Mouse (Mus musculus): Measurements from ENCODE around the gene Macrod2.

Macrod2 gene

DNA sequence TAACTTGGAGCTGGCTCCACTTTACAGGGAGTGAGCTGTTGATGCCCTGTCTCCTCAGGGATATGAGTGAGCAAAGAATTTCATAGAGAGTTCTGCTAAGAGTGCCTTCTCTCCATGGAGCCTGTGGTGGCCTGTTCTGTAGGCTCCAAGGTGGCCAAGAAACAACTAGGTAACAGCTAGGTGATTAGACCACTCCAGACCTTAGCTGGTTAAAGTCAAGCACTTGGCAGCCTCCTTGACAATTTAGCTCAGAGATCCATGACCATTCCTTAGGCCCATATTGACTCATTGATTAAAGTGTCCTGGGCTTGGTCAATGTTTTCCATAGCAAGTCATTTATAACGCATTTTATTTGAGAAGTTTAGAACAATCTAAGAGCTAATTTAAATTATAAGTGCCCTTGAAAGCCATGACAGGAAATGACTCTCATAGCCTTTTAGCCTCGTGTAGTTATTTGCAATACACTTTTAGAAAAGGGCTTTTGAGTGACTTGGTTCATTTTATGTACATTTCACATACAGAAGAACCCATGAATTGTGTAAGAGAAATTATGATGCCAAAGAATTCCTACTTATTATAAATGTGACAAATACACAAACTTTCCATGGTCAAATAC, 1525.4 kb downstream of the Macrod2 start:
- DNase-seq (ENCODE audit: low read depth, low spot score), result no peak

DNA sequence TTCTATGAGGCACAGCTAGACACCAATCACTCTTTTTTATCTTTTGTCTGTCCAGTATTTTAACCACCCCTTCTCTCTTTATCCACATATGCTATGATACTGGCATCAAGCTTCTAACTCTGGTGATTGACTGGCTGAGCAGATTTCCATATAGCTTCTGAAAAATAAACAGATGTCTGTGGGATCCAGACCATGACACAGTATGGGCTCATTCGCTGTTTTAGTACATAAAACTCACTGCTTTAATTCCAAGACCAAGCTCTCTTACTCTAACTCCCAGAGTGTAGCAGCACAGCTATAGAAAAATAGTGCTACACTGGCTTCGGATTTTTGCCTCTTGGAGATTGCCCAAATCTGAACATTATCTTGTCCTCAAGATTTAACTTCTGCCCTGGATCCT, 1540.0 kb downstream of the Macrod2 start:
- no peak for DNase-seq (ENCODE audit: low read depth, low spot score)

DNA sequence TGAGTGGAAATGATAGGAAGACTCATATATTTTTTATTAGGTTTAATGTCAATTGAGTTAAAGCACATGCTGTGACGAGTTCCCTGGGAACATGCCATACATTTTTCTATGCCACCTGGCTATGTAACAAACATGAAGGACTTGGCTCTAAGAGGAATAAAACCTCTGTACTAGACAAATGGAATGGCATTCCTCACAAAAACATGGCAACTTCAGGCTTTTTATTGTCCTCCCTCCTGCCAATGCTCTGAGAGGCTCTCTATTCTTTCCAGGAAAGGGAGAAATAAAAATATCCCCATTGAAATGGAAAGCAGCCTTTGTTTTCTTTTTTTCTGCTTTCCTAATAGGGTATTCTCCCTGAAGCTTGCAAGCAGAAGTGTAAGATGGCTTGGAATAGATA, 1559.7 kb downstream of the Macrod2 start:
- no peak for DNase-seq (ENCODE audit: low read depth, low spot score)

GRCm38 (mm10) chr2:141955197-141955596, 1560.1 kb downstream of the Macrod2 start:
- DNase-seq (ENCODE audit: low read depth, low spot score), result no peak

DNA sequence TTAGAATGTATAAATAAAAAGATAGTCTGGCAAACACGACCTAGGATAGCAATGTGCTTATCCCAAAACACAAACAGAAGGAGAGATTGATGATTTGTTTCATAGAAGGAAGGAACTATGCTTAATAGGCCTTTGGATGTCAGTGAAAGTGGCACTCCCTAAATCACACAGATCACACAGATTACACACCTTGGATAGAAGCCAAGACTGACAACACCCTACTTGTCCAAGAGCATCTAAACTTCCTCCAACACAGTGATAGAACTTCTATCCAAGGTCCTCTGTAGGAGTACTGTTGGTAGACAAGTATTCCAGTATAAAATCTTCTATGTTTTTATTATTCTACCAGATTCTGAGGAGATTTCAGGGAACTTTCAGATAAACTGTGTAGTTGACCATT, 1567.8 kb downstream of the Macrod2 start:
- no peak for DNase-seq (ENCODE audit: low read depth, low spot score)

GRCm38 (mm10) chr2:141983664-141984395, 1588.7 kb downstream of the Macrod2 start:
- no peak for DNase-seq (ENCODE audit: low read depth, low spot score)

DNA sequence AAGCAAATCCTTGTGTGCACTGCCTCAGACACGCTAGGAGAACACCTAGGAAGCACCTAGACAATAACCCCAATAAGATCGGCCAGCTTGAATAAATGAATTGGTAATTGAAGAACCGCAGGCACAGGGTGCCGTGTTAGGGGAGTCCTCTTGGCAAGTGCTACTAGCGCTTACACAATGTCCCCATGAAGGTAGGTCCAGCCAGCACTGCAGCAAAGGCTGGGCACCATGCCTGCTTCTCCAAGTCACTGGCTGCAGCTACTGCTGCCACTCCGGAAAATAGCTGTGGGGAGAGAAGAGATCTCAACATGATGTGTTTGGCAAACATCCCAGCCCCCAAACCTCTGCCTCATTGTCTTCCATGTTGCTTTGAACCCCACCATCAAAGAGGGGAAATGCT, 1603.8 kb downstream of the Macrod2 start:
- DNase-seq (ENCODE audit: low read depth, low spot score), result no peak

GRCm38 (mm10) chr2:142024534-142025155, 1629.5 kb downstream of the Macrod2 start:
- DNase-seq (ENCODE audit: low read depth, low spot score), result no peak

DNA sequence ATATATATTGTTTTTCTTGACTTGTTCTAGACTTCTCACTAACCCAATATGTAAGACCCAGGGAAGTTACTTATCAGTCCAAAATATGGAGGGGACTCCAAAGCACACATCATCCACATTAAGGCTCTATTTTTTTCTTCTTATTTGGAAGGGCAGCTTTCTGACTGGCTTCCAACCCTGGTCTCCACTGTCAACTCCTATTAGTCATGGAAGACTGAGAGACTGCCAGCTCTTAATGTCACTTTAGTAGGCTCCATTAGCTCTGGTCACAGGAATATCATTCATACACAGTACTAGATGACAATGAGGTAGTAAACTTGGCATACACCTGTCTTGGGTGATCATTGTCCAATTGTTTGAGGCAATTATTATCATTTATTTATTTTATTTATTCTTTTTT, 1631.6 kb downstream of the Macrod2 start:
- DNase-seq (ENCODE audit: low read depth, low spot score), result no peak

DNA sequence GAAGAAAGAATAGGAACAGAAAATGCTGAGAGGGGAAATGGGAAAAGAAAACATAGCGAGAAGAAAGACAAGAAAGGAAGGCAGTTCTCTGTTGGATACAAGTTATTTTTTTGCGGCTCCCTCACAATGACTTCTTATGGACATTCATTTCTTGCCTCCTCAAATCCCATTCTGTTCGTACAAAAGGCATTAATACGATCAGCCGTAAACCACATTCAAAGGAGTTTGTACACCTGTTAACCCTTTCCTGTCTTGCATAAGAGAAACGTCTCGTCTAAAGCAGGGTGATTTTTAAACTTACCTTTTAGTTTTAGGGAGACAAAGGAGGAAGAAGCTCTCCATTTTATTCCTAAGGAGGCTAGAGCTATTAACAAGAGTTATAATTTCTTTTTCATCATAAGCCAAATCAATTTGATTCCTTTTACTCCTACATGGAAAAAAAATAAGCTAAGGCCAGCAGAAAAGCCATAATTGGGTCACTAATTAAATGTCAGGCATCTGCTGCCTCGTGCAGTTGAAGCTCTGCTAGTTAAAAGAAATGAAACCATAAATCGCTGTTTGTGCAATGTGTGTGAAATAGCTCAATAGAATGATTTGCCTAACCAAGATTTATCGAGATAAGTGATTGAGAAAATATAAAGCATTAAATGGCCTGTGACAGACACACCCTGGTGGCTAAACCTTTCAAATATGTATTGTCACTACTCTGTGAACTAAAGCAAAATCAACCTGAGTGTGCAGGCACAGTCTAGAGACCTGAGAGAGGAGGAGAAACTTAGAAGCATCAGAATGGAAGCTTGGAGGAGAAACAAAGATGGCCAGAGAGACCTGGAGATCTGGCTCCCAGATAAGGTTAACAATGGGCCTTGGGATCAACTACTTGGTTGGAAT, 1635.9 kb downstream of the Macrod2 start:
- no peak for DNase-seq (ENCODE audit: low read depth, low spot score)

GRCm38 (mm10) chr2:142055576-142055975, 1660.5 kb downstream of the Macrod2 start:
- DNase-seq (ENCODE audit: low read depth, low spot score), result no peak

DNA sequence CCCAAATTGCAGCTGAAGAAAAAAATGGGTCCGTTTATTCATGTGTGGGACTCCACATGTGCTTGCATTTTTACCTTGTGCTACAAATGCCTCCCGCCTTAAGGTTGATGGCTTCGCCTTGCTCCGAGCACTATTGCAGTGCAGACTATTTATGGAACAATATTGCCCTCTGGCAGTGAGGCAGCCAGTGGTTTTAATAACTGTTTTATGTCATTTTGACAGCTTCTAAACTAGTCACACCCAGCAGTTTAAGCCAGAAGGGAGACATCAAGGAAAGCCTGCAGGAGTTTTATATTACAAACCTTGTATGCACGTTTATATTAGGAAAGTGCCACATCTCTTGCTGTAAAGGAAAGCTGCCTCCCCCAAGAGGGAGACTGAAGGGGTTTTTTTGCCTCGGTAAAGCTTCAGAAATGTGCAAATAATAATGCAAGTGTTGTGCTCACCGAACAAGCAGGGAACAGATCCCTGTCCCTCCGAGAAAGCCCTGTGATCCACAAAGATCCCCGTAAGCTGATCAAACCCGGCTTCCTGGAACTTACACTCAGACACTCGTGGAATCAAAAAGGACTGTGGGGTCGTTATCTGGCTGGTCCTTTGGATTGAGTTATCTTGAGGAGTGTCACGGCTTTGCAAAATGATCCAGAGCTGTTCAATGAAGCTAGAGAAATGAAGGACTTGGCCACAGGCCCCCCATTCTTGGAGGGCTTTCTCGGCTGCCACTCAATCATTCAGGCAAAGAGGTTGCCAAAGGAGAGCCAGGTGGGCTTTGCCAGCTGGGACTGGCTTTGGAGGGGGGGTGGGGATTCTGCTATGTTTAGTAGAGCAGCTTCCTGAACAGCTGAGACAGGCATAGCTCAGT, 1663.0 kb downstream of the Macrod2 start:
- DNase-seq (ENCODE audit: low read depth, low spot score), result no peak

GRCm38 (mm10) chr2:142058751-142059090, 1663.6 kb downstream of the Macrod2 start:
- DNase-seq (ENCODE audit: low read depth, low spot score), result no peak

DNA sequence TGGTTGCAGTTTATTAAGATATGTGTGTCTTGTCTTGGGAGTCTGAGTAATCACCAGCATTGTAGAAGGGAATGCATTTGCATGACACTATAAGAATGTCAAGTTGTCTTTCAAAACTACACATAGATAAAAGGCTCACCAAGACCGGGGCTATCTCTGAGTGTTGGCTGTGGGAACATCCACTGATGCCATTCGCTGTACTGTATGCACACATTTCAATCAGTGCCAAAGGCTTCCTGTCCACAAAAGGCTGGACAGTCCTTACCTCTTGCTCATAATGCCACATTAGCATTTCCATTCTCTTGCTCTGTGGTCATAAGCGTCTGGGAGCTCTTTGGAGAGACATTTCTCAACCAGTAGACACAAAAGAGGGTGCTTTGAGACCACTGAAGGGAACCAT, 1713.8 kb downstream of the Macrod2 start:
- DNase-seq (ENCODE audit: low read depth, low spot score), result no peak

- no peak for DNase-seq (ENCODE audit: low read depth, low spot score)
Observed at GRCm38 (mm10) chr2:142116623-142117022, 1721.5 kb downstream of the Macrod2 start.

GRCm38 (mm10) chr2:142128109-142128508, 1733.0 kb downstream of the Macrod2 start:
- DNase-seq (ENCODE audit: low read depth, low spot score), result no peak

DNA sequence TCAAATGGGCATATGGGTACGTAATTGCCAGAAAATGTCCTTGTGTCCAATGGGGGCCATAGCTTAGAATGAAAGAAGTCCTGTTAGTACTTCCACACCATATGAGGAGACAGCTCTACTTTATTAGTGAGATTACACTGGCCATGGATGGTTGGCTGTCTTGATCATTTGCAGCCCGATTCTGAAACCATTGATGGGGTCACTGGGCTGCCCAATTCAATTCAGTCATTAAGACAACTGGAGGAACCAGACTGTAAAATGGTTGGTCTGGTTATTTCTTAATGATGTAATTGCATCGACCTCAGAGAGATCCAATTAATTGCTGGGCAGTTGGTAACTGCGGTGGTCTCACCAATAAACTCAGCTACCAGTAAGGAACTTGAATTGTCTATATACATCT, 1734.1 kb downstream of the Macrod2 start:
- no peak for DNase-seq (ENCODE audit: low read depth, low spot score)

GRCm38 (mm10) chr2:142149310-142149709, 1754.2 kb downstream of the Macrod2 start:
- no peak for DNase-seq (ENCODE audit: low read depth, low spot score)

GRCm38 (mm10) chr2:142163506-142164275, 1768.6 kb downstream of the Macrod2 start:
- no peak for DNase-seq (ENCODE audit: low read depth, low spot score)

- DNase-seq (ENCODE audit: low read depth, low spot score), result no peak
Observed at GRCm38 (mm10) chr2:142169649-142170048, 1774.5 kb downstream of the Macrod2 start.
